ENCODE assay signal across 8 mouse cellular contexts in the genomic region with DNA sequence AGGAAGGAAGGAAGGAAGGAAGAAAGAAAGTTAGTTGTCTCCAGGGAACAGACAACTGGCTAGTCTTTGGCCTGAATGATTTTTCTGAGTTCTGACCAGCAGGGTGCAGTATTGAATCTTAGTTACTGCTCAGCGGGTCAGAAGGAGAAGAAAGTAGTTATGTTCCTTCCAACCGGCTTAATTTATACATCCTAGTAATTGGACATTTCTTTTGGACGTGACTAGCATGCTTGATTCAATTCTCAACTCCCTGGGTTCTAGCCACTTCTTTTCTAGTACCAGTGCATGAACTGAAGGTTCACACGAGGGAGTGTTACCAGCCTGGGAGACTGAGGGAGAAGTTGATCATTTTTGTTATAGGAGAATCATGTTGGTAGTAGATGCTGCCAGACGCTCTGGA.
A peak's percentile ranks its signal among the peaks of the same experiment; 100 is the strongest.
DNase-seq lines count a peak whose midpoint lies in the region; ATAC-seq and TF ChIP-seq lines count a peak whose summit lies in the region.

No protein-coding gene starts in this region.

- peak; percentile 80 for TF ChIP-seq RAD21 in CH12.LX (IDR thresholded peaks at IDR 0.05; ENCODE audit: low read depth, low read length)

- H3K4me1 ChIP-seq in heart, embryonic 12.5 days (replicated peaks): no peaks in the 10 kb centered on the region
- no peaks in the 10 kb centered on the region for H3K4me1 ChIP-seq in CH12.LX (ENCODE audit: control insufficient read depth in 1 of 2, insufficient read depth in 2 of 2)

- no peak for TF ChIP-seq EP300 in CH12.LX (IDR thresholded peaks at IDR 0.05; ENCODE audit: low read length)

- H3K27me3 ChIP-seq in heart, embryonic 12.5 days (replicated peaks): no peaks in the 10 kb centered on the region
- no peaks in the 10 kb centered on the region for H3K27me3 ChIP-seq in CH12.LX (replicated peaks)

- no peaks in the 10 kb centered on the region for H3K79me2 ChIP-seq in CH12.LX (replicated peaks; ENCODE audit: control insufficient read depth, extremely low read depth, insufficient read depth, poor library complexity, severe bottlenecking)

- intact Hi-C loops in heart, postnatal 14 days (cut with DNase I): loop anchor here (10.0 kb wide), 1 partner anchor 460 kb away; no protein-coding TSS in a partner anchor

- in situ Hi-C loops in CH12.LX (cut with MboI; ENCODE audit: low pct_ligation_motif_present, low pct_unique_long_range_greater_than_20kb, low sequenced_read_pairs): no loop called here

- H3K36me3 ChIP-seq in heart, embryonic 12.5 days: no peaks in the 10 kb centered on the region
- H3K36me3 ChIP-seq in CH12.LX (replicated peaks in 1 of 2; ENCODE audit: control insufficient read depth in 1 of 2, insufficient read depth in 1 of 2, low read length in 1 of 2): no peaks in the 10 kb centered on the region

- peak; percentile 47 to 78 for DNase-seq in heart, postnatal 14 days
- DNase-seq in CH12.LX (ENCODE audit: extremely low read depth): peak; percentile 61
- DNase-seq in brain, embryonic 18.5 days (ENCODE audit: low read depth, low spot score): peak; percentile 20
- peak; percentile 21 for DNase-seq in gastrocnemius, postnatal 10 days
- peak; percentile 64 to 76 for DNase-seq in left cerebral cortex, adult 18-20 months (ENCODE audit: low spot score in 2 of 2)
- peak; percentile 73 to 82 for DNase-seq in right cerebral cortex, adult 2 months (ENCODE audit: low spot score in 2 of 2)
- DNase-seq in spleen, postnatal 4 days (ENCODE audit: low spot score in 2 of 2): no peak

- peak in 1 of 2 experiments; percentile 66; a peak in 2 of 4 replicates for TF ChIP-seq CTCF in CH12.LX (conservative IDR thresholded peaks at IDR 0.05 in 1 of 2, IDR thresholded peaks at IDR 0.05 in 1 of 2; ENCODE audit: low read depth in 2 of 2, low read length in 2 of 2)

- dilution Hi-C loops in CH12.LX (cut with MboI; ENCODE audit: extremely low pct_ligation_motif_present, extremely low pct_unique_long_range_greater_than_20kb, low sequenced_read_pairs): no loop called here

- no peak overlapping the region for H3K4me2 ChIP-seq in heart, embryonic 12.5 days
- peak overlapping the region; percentile 29; the same call in 1 of the 2 replicates for H3K4me2 ChIP-seq in CH12.LX (ENCODE audit: insufficient read depth, low read depth, poor library complexity, severe bottlenecking)

- ATAC-seq in heart, embryonic 12.5 days (ENCODE audit: insufficient number of reproducible peaks, low FRiP score): no peak

- H3K4me3 ChIP-seq in heart, embryonic 12.5 days: no peak overlapping the region
- H3K4me3 ChIP-seq in CH12.LX (replicated peaks in 1 of 3; ENCODE audit: low read depth in 2 of 3, low read length in 2 of 3, poor library complexity in 1 of 3): no peak overlapping the region

- no peak for TF ChIP-seq POLR2A in CH12.LX (IDR thresholded peaks at IDR 0.05; ENCODE audit: low read depth, low read length)

- H3K9ac ChIP-seq in heart, embryonic 12.5 days: no peak overlapping the region
- no peak overlapping the region for H3K9ac ChIP-seq in CH12.LX (ENCODE audit: insufficient read depth, low read depth)

- H3K9me3 ChIP-seq in heart, embryonic 12.5 days (replicated peaks): no peaks in the 10 kb centered on the region
- no peaks in the 10 kb centered on the region for H3K9me3 ChIP-seq in CH12.LX (replicated peaks; ENCODE audit: low read length)

- no peak overlapping the region for H3K27ac ChIP-seq in heart, embryonic 12.5 days (ENCODE audit: poor library complexity, severe bottlenecking)
- H3K27ac ChIP-seq in CH12.LX (ENCODE audit: insufficient read depth, low read depth): no peak overlapping the region

- WGBS in heart, embryonic 12.5 days: 33% methylated on average over 5 of the region's 5 CpGs

TF ChIP-seq in CH12.LX, 34 proteins besides CTCF, POLR2A, EP300 and RAD21:
- TF ChIP-seq SMC3 (IDR thresholded peaks at IDR 0.05; ENCODE audit: low read depth, low read length) (peak; percentile 68), SIN3A (IDR thresholded peaks at IDR 0.05; ENCODE audit: low read length) (no peak)

Comparison
In these comparisons a context has a peak if more than half of its experiments do, and no peak if none do; other contexts are left out.
1. DNase-seq: peak in heart, postnatal 14 days (2 of 2), CH12.LX (single experiment), brain, embryonic 18.5 days (single experiment), gastrocnemius, postnatal 10 days (single experiment), left cerebral cortex, adult 18-20 months (2 of 2) and right cerebral cortex, adult 2 months (2 of 2); none in spleen, postnatal 4 days (0 of 2).